In genomic region chr15:81522761-81523168, GRCm38 (mm10) we compare ENCODE assay signal across 8 mouse cellular contexts. TPM values are rescaled to one million over a fixed set of nuclear protein-coding genes. Genes with fewer than 3 reads are reported as not detected.
DNase-seq lines count a peak whose midpoint lies in the region; ATAC-seq and TF ChIP-seq lines count a peak whose summit lies in the region.

No protein-coding gene starts in this region.

- no peaks in the 10 kb centered on the region for H3K36me3 ChIP-seq in heart, embryonic 16.5 days (ENCODE audit: control insufficient read depth, insufficient read depth)
- H3K36me3 ChIP-seq in MEL (ENCODE audit: control insufficient read depth in 1 of 2, insufficient read depth in 2 of 2, low read length in 2 of 2), result peaks cover 0 to 6% of the 10 kb centered on the region in 2 experiments; a peak in 2 of 4 replicates
- H3K36me3 ChIP-seq in forebrain, embryonic 15.5 days, result no peaks in the 10 kb centered on the region
- no peaks in the 10 kb centered on the region for H3K36me3 ChIP-seq in liver, embryonic 14.5 days (replicated peaks; ENCODE audit: control insufficient read depth, insufficient read depth, low read depth)

- TF ChIP-seq CTCF in MEL (IDR thresholded peaks at IDR 0.05 in 2 of 3, conservative IDR thresholded peaks at IDR 0.05 in 1 of 3; ENCODE audit: control insufficient read depth in 1 of 3, insufficient read depth in 1 of 3, low read depth in 2 of 3, low read length in 3 of 3, poor library complexity in 1 of 3, severe bottlenecking in 1 of 3), result no peak
- TF ChIP-seq CTCF in liver, embryonic 14.5 days (IDR thresholded peaks at IDR 0.05; ENCODE audit: low read depth), result no peak

- no peaks in the 10 kb centered on the region for H3K9me3 ChIP-seq in heart, embryonic 16.5 days (replicated peaks; ENCODE audit: control insufficient read depth, low read length)
- H3K9me3 ChIP-seq in MEL (replicated peaks; ENCODE audit: insufficient read depth, low read length), result no peaks in the 10 kb centered on the region
- H3K9me3 ChIP-seq in forebrain, embryonic 15.5 days, result no peaks in the 10 kb centered on the region
- H3K9me3 ChIP-seq in liver, embryonic 14.5 days (ENCODE audit: control insufficient read depth, low read length), result no peaks in the 10 kb centered on the region

- peaks cover 6% of the 10 kb centered on the region; the same call in 1 of the 2 replicates for H3K79me2 ChIP-seq in MEL (ENCODE audit: control insufficient read depth, insufficient read depth, low read length, poor library complexity)

- H3K4me1 ChIP-seq in heart, embryonic 16.5 days (ENCODE audit: control insufficient read depth, insufficient read depth, low read length), result peaks cover 4% of the 10 kb centered on the region; the same call in 1 of the 2 replicates
- peaks cover 0 to 5% of the 10 kb centered on the region in 2 experiments; a peak in 1 of 4 replicates for H3K4me1 ChIP-seq in MEL (ENCODE audit: control insufficient read depth in 1 of 2, insufficient read depth in 2 of 2, low read length in 2 of 2)
- H3K4me1 ChIP-seq in forebrain, embryonic 15.5 days, result peaks cover 11% of the 10 kb centered on the region
- peaks cover 4 to 10% of the 10 kb centered on the region in 2 experiments for H3K4me1 ChIP-seq in liver, embryonic 14.5 days (replicated peaks; ENCODE audit: control insufficient read depth in 2 of 2, insufficient read depth in 2 of 2, low read length in 1 of 2)

- H3K27me3 ChIP-seq in heart, embryonic 16.5 days (ENCODE audit: control insufficient read depth, insufficient read depth, low read length), result no peaks in the 10 kb centered on the region
- no peaks in the 10 kb centered on the region for H3K27me3 ChIP-seq in MEL (ENCODE audit: control insufficient read depth in 1 of 2, insufficient read depth in 2 of 2, low read length in 2 of 2)
- H3K27me3 ChIP-seq in forebrain, embryonic 15.5 days, result no peaks in the 10 kb centered on the region
- H3K27me3 ChIP-seq in liver, embryonic 14.5 days (ENCODE audit: control insufficient read depth, insufficient read depth, low read length), result no peaks in the 10 kb centered on the region

- peak overlapping the region; percentile 96 for H3K4me2 ChIP-seq in heart, embryonic 16.5 days (ENCODE audit: low read depth, low read length)
- H3K4me2 ChIP-seq in forebrain, embryonic 15.5 days (replicated peaks), result peak overlapping the region; percentile 70
- peak overlapping the region; percentile 95 for H3K4me2 ChIP-seq in liver, embryonic 14.5 days (ENCODE audit: low read depth)

- TF ChIP-seq RAD21 in MEL (IDR thresholded peaks at IDR 0.05; ENCODE audit: low read depth, low read length), result no peak

- no peak; a peak in 2 of 4 replicates for TF ChIP-seq POLR2A in MEL (IDR thresholded peaks at IDR 0.05; ENCODE audit: control insufficient read depth in 1 of 2, insufficient read depth in 1 of 2, low read depth in 1 of 2, low read length in 2 of 2, poor library complexity in 1 of 2)

- peak overlapping the region; percentile 97 for H3K27ac ChIP-seq in heart, embryonic 16.5 days (ENCODE audit: low read length)
- peak overlapping the region; percentile 99 for H3K27ac ChIP-seq in MEL (ENCODE audit: control insufficient read depth, low read depth, low read length)
- peak overlapping the region; percentile 66 for H3K27ac ChIP-seq in forebrain, embryonic 15.5 days (replicated peaks)
- H3K27ac ChIP-seq in liver, embryonic 14.5 days, result peak overlapping the region; percentile 81

- no peak for DNase-seq in heart, postnatal 14 days
- peak; percentile 94 for DNase-seq in MEL (ENCODE audit: low read depth, low spot score)
- peak; percentile 50 to 59 (median 52) for DNase-seq in liver, embryonic 14.5 days (ENCODE audit: low read depth in 3 of 3, low spot score in 3 of 3)
- DNase-seq in yolk sac, embryonic 10.5 days (ENCODE audit: low spot score), result peak; percentile 93
- DNase-seq in adrenal gland, adult 2 months, result no peak
- no peak for DNase-seq in adrenal gland, adult 18-20 months (ENCODE audit: low spot score in 2 of 2)

- intact Hi-C loops in heart, postnatal 14 days (cut with DNase I), result loop anchor here (2.0 to 5.0 kb wide), 2 partner anchors 55 to 62 kb away; partner anchors contain the start of genes Ep300 and Rbx1

- TF ChIP-seq EP300 in MEL (IDR thresholded peaks at IDR 0.05; ENCODE audit: low read depth in 1 of 2, low read length in 2 of 2), result no peak
- no peak for TF ChIP-seq EP300 in liver, embryonic 14.5 days (IDR thresholded peaks at IDR 0.05; ENCODE audit: low read depth)

- peak overlapping the region; percentile 86 for H3K9ac ChIP-seq in heart, embryonic 16.5 days (ENCODE audit: low read length)
- peak overlapping the region; percentile 96 for H3K9ac ChIP-seq in MEL (ENCODE audit: control insufficient read depth, low read depth, low read length, poor library complexity, severe bottlenecking)
- peak overlapping the region; percentile 49 for H3K9ac ChIP-seq in forebrain, embryonic 15.5 days (replicated peaks)
- peak overlapping the region; percentile 77 for H3K9ac ChIP-seq in liver, embryonic 14.5 days (replicated peaks)

- 0% methylated on average over 16 of the region's 16 CpGs for WGBS in heart, embryonic 16.5 days
- under 1% methylated on average over 16 of the region's 16 CpGs for WGBS in forebrain, embryonic 15.5 days
- WGBS in liver, embryonic 14.5 days (ENCODE audit: insufficient replicate concordance), result under 1% methylated on average over 16 of the region's 16 CpGs

- peak overlapping the region; percentile 80 for H3K4me3 ChIP-seq in heart, embryonic 16.5 days (ENCODE audit: low read length)
- peak overlapping the region; percentile 74 for H3K4me3 ChIP-seq in MEL (ENCODE audit: control insufficient read depth in 1 of 2, insufficient read depth in 1 of 2, low read depth in 2 of 2, low read length in 2 of 2)
- peak overlapping the region; percentile 46 for H3K4me3 ChIP-seq in forebrain, embryonic 15.5 days
- H3K4me3 ChIP-seq in liver, embryonic 14.5 days (ENCODE audit: insufficient read depth in 1 of 2, low read depth in 2 of 2, low read length in 2 of 2), result peak overlapping the region; percentile 70 to 73

- ATAC-seq in heart, embryonic 16.5 days (replicated peaks; ENCODE audit: extremely low read depth, insufficient read depth, low FRiP score), result peak; percentile 70
- peak; percentile 71 for ATAC-seq in forebrain, embryonic 15.5 days (replicated peaks)
- peak; percentile 82 for ATAC-seq in liver, embryonic 14.5 days (ENCODE audit: insufficient read depth)

TF ChIP-seq in MEL, 35 proteins besides CTCF, POLR2A, EP300 and RAD21:
- peak; percentile 71 for TF ChIP-seq POLR2AphosphoS2 (IDR thresholded peaks at IDR 0.05; ENCODE audit: low read length)
- peak; percentile 80 for TF ChIP-seq ELF1 (IDR thresholded peaks at IDR 0.05; ENCODE audit: low read depth, low read length)
- TF ChIP-seq POLR2AphosphoS5 (IDR thresholded peaks at IDR 0.05; ENCODE audit: borderline replicate concordance, low read depth, low read length), result no peak
- TF ChIP-seq CHD1 (IDR thresholded peaks at IDR 0.05; ENCODE audit: low read depth, low read length), result peak; percentile 48; the same call in 1 of the 2 replicates
- TF ChIP-seq TBP (IDR thresholded peaks at IDR 0.05; ENCODE audit: low read depth, low read length), result peak; percentile 92
- no peak for TF ChIP-seq MEF2A (IDR thresholded peaks at IDR 0.05; ENCODE audit: extremely low read depth, insufficient replicate concordance, low read depth, low read length, poor library complexity, severe bottlenecking)
- TF ChIP-seq RCOR1 (IDR thresholded peaks at IDR 0.05; ENCODE audit: low read depth, low read length), result 0 out of 2 replicates have a peak, but pooled peaks have one; percentile 36
- peak; percentile 31; the same call in 1 of the 2 replicates for TF ChIP-seq ETS1 (IDR thresholded peaks at IDR 0.05; ENCODE audit: low read depth, low read length)
- no peak for TF ChIP-seq ZMIZ1 (IDR thresholded peaks at IDR 0.05; ENCODE audit: low read depth, low read length)
- peak; percentile 42; the same call in 1 of the 2 replicates for TF ChIP-seq SIN3A (IDR thresholded peaks at IDR 0.05; ENCODE audit: low read length)
- peak; percentile 77 for TF ChIP-seq GATA1 (IDR thresholded peaks at IDR 0.05; ENCODE audit: low read depth, low read length)
- no peak for TF ChIP-seq JUND (IDR thresholded peaks at IDR 0.05; ENCODE audit: low read depth, low read length)
- no peak for TF ChIP-seq ZKSCAN1 (IDR thresholded peaks at IDR 0.05; ENCODE audit: low read depth, low read length)
- TF ChIP-seq MXI1 (IDR thresholded peaks at IDR 0.05; ENCODE audit: low read depth, low read length), result no peak
- no peak for TF ChIP-seq BHLHE40 (IDR thresholded peaks at IDR 0.05; ENCODE audit: borderline replicate concordance, low read depth, low read length)
- peak; percentile 40; the same call in 1 of the 2 replicates for TF ChIP-seq MAZ (IDR thresholded peaks at IDR 0.05; ENCODE audit: low read depth, low read length)

RNA-seq across cellular contexts. Expression of gene Rbx1, which starts 56.7 kb away (rescaled TPM):
- 344 TPM in 2 replicates for polyA plus RNA-seq in heart, embryonic 16.5 days (2015; fragmentation: Nextera tagmentation; extraction: Ambion mirVana)
- 100 to 1,000 TPM; 120 to 130 TPM for total RNA-seq in heart, postnatal 14 days (2021)
- total RNA-seq in MEL (2012; rRNA removed), result 307 and 316 TPM in 2 replicates
- polyA plus RNA-seq in MEL (2012; ENCODE audit: insufficient read depth in 1 of 2, insufficient read length in 2 of 2, low read depth in 1 of 2, low replicate concordance in 2 of 2, missing spikeins in 1 of 2), result 100 to 1,000 TPM; 228 to 778 TPM
- 492 and 524 TPM in 2 replicates for polyA plus RNA-seq in forebrain, embryonic 15.5 days (2015; fragmentation: Nextera tagmentation; extraction: Ambion mirVana)
- 44.1 and 81.7 TPM in 2 replicates for polyA plus RNA-seq in liver, embryonic 14.5 days (2012; rRNA removed)
- 293 and 298 TPM in 2 replicates for polyA plus RNA-seq in liver, embryonic 14.5 days (2014; fragmentation: Nextera tagmentation; extraction: Ambion mirVana)
- 100 to 1,000 TPM; 128 to 150 TPM for total RNA-seq in adrenal gland, adult 2 months (2021)
- 13.8 and 16.8 TPM in 2 replicates for polyA plus RNA-seq in adrenal gland, adult 2 months (2012; rRNA removed)
- 100 to 1,000 TPM; 133 to 140 TPM for total RNA-seq in adrenal gland, adult 18-20 months (2021)

Comparison
In these comparisons a context has a peak if more than half of its experiments do, and no peak if none do; other contexts are left out.
1. DNase-seq: peak in MEL (single experiment), liver, embryonic 14.5 days (3 of 3) and yolk sac, embryonic 10.5 days (single experiment); none in heart, postnatal 14 days (0 of 2), adrenal gland, adult 2 months (single experiment) and adrenal gland, adult 18-20 months (0 of 2).
2. Peak in every context shown above with its lines, with median percentiles within 50 percentile points of each other: ATAC-seq, H3K27ac ChIP-seq, H3K4me2 ChIP-seq, H3K4me3 ChIP-seq and H3K9ac ChIP-seq.